8 mouse cellular contexts compared by ENCODE assay signal in genomic region chr19:47327896-47328882, GRCm38 (mm10).
DNase-seq lines count a peak whose midpoint lies in the region; ATAC-seq and TF ChIP-seq lines count a peak whose summit lies in the region.

No protein-coding gene starts in this region.

- H3K9ac ChIP-seq in embryonic facial prominence, embryonic 12.5 days: peak overlapping the region; percentile 19; the same call in 1 of the 2 replicates
- H3K9ac ChIP-seq in hindbrain, postnatal 0 days (replicated peaks; ENCODE audit: low read length): 0 out of 2 replicates have a peak overlapping the region, but pooled peaks have one; percentile 9
- H3K9ac ChIP-seq in midbrain, postnatal 0 days (replicated peaks; ENCODE audit: low read length, poor library complexity, severe bottlenecking): no peak overlapping the region

- no peak overlapping the region for H3K4me2 ChIP-seq in embryonic facial prominence, embryonic 12.5 days (replicated peaks)
- H3K4me2 ChIP-seq in hindbrain, postnatal 0 days (ENCODE audit: low read depth, low read length): no peak overlapping the region
- no peak overlapping the region for H3K4me2 ChIP-seq in midbrain, postnatal 0 days (ENCODE audit: low read depth, low read length, poor library complexity, severe bottlenecking)

- no peak for DNase-seq in frontal cortex, postnatal 36 days (ENCODE audit: low spot score in 2 of 2)
- no peak for DNase-seq in hindbrain, postnatal 0 days (ENCODE audit: low spot score)
- DNase-seq in midbrain, postnatal 0 days (ENCODE audit: low spot score): no peak
- DNase-seq in testis, postnatal 10 days (ENCODE audit: low spot score): no peak
- DNase-seq in left cerebral cortex, postnatal 25 days (ENCODE audit: low spot score in 2 of 2): no peak
- no peak for DNase-seq in c-Kit-positive CD71-positive TER-119-positive erythroid progenitor cells, embryonic 14.5 days (ENCODE audit: low spot score)

- WGBS in embryonic facial prominence, embryonic 12.5 days: 21% methylated on average over 11 of the region's 11 CpGs
- 39% methylated on average over 11 of the region's 11 CpGs for WGBS in hindbrain, postnatal 0 days
- 38% methylated on average over 11 of the region's 11 CpGs for WGBS in midbrain, postnatal 0 days

- ATAC-seq in frontal cortex, adult (ENCODE audit: low TSS enrichment): peak; percentile 18
- 0 out of 2 replicates have a peak, but pooled peaks have one; percentile 3 for ATAC-seq in embryonic facial prominence, embryonic 12.5 days (ENCODE audit: insufficient number of reproducible peaks, insufficient read depth, low FRiP score, low TSS enrichment)
- ATAC-seq in hindbrain, postnatal 0 days: 0 out of 2 replicates have a peak, but pooled peaks have one; percentile 12
- 0 out of 2 replicates have a peak, but pooled peaks have one; percentile 13 for ATAC-seq in midbrain, postnatal 0 days (ENCODE audit: low FRiP score)

- H3K36me3 ChIP-seq in embryonic facial prominence, embryonic 12.5 days: no peaks in the 10 kb centered on the region
- H3K36me3 ChIP-seq in hindbrain, postnatal 0 days (ENCODE audit: insufficient read depth, low read length): no peaks in the 10 kb centered on the region
- no peaks in the 10 kb centered on the region for H3K36me3 ChIP-seq in midbrain, postnatal 0 days (ENCODE audit: insufficient read depth, low read length)

- H3K4me1 ChIP-seq in embryonic facial prominence, embryonic 12.5 days: peaks cover 52% of the 10 kb centered on the region
- H3K4me1 ChIP-seq in hindbrain, postnatal 0 days (ENCODE audit: insufficient read depth, low read length): no peaks in the 10 kb centered on the region; the same call in 1 of the 2 replicates
- peaks cover 3% of the 10 kb centered on the region; the same call in 1 of the 2 replicates for H3K4me1 ChIP-seq in midbrain, postnatal 0 days (ENCODE audit: insufficient read depth, low read length)

- intact Hi-C loops in left cerebral cortex, postnatal 25 days (cut with DNase I): no loop called here

- no peak overlapping the region for H3K4me3 ChIP-seq in embryonic facial prominence, embryonic 12.5 days
- no peak overlapping the region for H3K4me3 ChIP-seq in hindbrain, postnatal 0 days (ENCODE audit: low read length)
- H3K4me3 ChIP-seq in midbrain, postnatal 0 days (ENCODE audit: low read depth, low read length): no peak overlapping the region

- H3K27ac ChIP-seq in embryonic facial prominence, embryonic 12.5 days: peak overlapping the region; percentile 82
- H3K27ac ChIP-seq in hindbrain, postnatal 0 days: no peak overlapping the region
- no peak overlapping the region for H3K27ac ChIP-seq in midbrain, postnatal 0 days (ENCODE audit: low read depth, low read length)

- no peaks in the 10 kb centered on the region for H3K27me3 ChIP-seq in embryonic facial prominence, embryonic 12.5 days
- no peaks in the 10 kb centered on the region for H3K27me3 ChIP-seq in hindbrain, postnatal 0 days (ENCODE audit: insufficient read depth, low read length)
- no peaks in the 10 kb centered on the region for H3K27me3 ChIP-seq in midbrain, postnatal 0 days (ENCODE audit: insufficient read depth, low read length)

- TF ChIP-seq CTCF in hindbrain, postnatal 0 days (IDR thresholded peaks at IDR 0.05; ENCODE audit: low read depth): no peak
- no peak for TF ChIP-seq CTCF in midbrain, postnatal 0 days (IDR thresholded peaks at IDR 0.05)

- H3K9me3 ChIP-seq in embryonic facial prominence, embryonic 12.5 days: no peaks in the 10 kb centered on the region
- H3K9me3 ChIP-seq in hindbrain, postnatal 0 days (ENCODE audit: low read length): no peaks in the 10 kb centered on the region
- H3K9me3 ChIP-seq in midbrain, postnatal 0 days (ENCODE audit: low read length): no peaks in the 10 kb centered on the region
